Mouse (Mus musculus) neural tube, postnatal 0 days (tissue): ENCODE results near the gene Ncapd3. TPM values are rescaled to one million over a fixed set of nuclear protein-coding genes. Genes with fewer than 3 reads are reported as not detected.

Experiments used
- polyA plus RNA-seq: library from polyadenylated mRNA; unstranded; fragments of >200 nt; fragmentation: Nextera tagmentation; extraction: Ambion mirVana; gene quantifications from 2 replicates; pipeline ENCODE4 v1.2.1, GENCODE M21; 2015

Gene Ncapd3
- 8.0 and 8.7 TPM in 2 replicates for polyA plus RNA-seq

GRCm38 (mm10) chr9:27029828-27030762 lies at the start of gene Ncapd3, which contains the start of gene Vps26b:
TSS of gene Ncapd3 (plus strand) at chr9:27030175.
TSS of gene Vps26b (minus strand) at chr9:27030065.

GRCm38 (mm10) chr9:26999461-27000395 lies 30.2 kb upstream of the Ncapd3 start, which contains the start of the genes Acad8 and Thyn1:
TSS of gene Acad8 (minus strand) at chr9:26999566.
TSS of gene Thyn1 (plus strand) at chr9:26999710.

Other genes with a start within 250 kb of the Ncapd3 start
- 1.8 and 2.0 TPM in 2 replicates for gene Glb1l2, start 223.7 kb upstream of the Ncapd3 start, polyA plus RNA-seq
- not detected in 2 replicates for gene Glb1l3, start 169.3 kb upstream of the Ncapd3 start, polyA plus RNA-seq
- not detected in 2 replicates for gene Gm1110, start 107.1 kb upstream of the Ncapd3 start, polyA plus RNA-seq
- gene Acad8, start 30.6 kb upstream of the Ncapd3 start, polyA plus RNA-seq, result 23.7 and 28.8 TPM in 2 replicates
- 140 and 141 TPM in 2 replicates for gene Thyn1, start 30.5 kb upstream of the Ncapd3 start, polyA plus RNA-seq
- 67.4 and 72.2 TPM in 2 replicates for gene Vps26b, start 110 bp upstream of the Ncapd3 start, polyA plus RNA-seq
- 35.9 and 37.5 TPM in 2 replicates for gene Jam3, start 125.2 kb downstream of the Ncapd3 start, polyA plus RNA-seq